Mouse (Mus musculus) T-helper 17 cell (primary cell): Measurements from ENCODE around the gene Rnf183.

Experiments
- in situ Hi-C, 2 experiments: fragments of 300-600 bp; cut with MboI, MseI; formaldehyde crosslinking; loops; 1 replicate in 1 of 2; 2 replicates in 1 of 2; pipeline ENCODE4 v1.15.1; 2025; ENCODE audit warnings: high pct_unique_total_duplicates in 2 of 2

The Rnf183 gene

DNA sequence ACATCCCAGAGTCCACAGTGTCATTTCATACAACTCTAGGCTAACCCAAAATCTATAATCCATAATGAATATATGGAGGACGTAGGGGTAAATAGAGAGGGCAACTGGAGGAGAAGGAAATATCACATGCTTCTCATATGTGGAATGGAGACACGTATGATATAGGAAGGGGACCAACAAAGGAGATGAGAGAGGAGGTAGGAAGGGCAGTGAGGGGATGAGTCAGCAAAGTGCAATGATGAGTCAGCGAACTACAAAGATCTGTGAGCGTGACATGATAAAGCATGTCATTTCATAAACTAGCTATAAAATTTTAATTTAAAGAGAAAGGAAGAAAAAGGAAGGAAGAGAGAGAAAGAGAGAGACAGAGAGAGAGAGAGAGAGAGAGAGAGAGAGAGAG, 3.5 kb downstream of the Rnf183 start:
- in situ Hi-C loops = no loop called here

DNA sequence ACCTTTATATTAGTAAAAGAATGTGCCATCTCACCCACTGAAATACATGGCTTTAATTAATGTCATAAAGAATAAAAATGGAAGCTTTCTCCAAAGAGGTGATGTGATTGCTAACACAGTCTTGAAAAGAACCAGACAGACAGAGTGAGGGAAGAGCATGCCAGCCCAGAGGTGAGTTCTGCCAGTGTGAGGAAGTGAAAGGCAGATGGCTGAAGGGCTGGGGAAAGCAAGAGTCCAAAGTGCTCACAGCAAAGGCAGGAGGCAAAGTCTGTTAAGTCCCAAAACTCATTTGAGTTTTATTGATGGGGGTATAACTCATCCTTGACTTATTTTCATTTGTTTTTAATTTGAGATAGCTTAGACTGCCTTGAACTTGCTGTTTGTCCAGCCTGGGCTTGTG, 4.4 kb downstream of the Rnf183 start:
- in situ Hi-C loops = no loop called here

DNA sequence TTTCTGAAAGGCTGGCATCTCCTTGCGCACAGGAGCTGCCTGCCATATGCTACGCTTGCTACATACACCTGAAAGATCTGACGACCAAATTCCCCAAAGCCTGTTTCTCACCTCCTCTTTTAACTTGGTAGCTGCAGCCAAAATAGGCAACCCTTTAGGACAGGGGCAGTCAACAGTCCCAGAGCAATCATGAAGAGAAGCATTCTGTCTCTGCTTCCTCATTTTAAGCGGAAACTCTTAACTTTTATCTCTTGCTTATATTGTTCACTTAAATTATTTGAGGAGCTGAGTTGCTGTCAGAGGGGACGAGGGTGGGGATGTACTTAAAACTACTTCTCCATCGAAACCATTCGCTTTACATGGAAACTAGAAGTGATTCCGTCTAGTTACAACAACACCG, 5.4 kb downstream of the Rnf183 start:
- in situ Hi-C loops = no loop called here

DNA sequence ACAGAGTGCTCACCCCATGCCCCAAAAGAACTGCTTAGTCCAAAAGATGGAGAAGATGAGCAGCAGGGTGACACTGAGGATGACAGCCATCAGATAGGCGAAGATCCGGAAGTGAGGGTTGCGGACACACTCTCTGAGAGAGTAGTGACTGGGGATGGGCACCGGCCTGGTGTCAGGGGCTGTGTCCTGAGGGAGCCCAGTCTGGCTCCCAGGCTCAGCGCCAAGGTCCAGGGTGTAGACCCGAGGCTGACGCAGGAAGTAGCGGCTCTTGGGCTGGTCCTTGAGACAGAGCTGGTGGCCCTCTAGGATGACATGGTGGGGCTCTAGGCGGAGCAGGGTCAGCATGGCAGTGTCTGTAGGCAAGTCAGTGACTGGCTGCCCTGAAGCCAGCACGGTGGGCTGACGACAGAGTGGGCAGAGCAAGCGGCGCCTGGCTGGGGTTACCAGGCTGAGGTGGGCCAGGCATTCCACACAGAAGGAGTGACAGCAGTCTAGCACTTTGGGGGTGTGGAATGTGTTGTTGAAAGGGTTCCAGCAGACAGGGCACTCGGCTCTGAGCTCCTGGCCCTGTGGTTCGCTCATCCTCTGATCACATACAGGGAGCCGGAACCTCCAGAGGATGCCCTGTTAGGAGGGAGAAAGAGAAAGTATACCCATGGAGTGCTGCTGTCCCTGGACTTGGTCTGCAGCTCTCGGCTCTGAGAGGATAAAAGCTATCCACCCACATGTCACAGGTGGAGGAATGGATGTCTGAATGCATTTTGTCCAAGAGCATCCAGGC, 6.9 kb downstream of the Rnf183 start:
- in situ Hi-C loops = no loop called here

DNA sequence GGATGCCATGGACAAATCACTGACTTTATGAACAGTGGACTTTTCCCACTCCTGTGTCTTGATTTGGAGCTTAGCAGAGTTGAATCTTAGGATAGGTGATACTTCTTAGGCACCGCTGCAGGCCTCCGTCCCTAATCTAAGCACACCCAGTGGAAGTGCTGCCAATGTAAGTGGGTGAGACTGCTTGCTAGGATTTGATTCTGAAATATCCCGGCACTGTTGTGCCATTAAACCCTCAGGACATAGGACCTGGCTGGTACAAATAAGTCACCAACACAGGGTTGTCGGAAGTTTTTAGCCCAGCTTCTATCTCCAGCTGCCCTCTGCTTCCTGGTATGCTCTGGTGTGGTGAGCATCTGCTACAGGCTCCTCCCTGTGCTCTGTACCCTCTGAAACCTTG, 9.2 kb downstream of the Rnf183 start:
- in situ Hi-C loops = no loop called here

DNA sequence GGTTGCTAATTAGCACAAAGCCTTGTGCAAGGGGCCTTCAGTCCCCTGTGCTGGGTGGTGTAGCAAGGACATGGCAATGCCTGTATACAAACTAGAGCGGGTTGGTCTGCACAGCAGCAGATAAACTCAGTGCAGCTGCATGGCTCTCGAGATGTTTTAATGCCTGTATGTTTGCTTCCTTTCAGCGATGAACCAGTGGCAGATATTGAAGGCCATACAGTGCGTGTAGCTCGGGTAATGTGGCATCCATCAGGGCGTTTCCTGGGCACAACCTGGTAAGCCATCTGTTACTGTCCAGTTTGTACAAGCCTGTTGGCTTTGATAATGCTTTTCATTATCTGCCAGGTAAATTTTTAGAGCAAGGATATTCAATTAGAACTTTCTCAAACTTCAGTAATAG, 16.0 kb downstream of the Rnf183 start:
- in situ Hi-C loops = no loop called here

DNA sequence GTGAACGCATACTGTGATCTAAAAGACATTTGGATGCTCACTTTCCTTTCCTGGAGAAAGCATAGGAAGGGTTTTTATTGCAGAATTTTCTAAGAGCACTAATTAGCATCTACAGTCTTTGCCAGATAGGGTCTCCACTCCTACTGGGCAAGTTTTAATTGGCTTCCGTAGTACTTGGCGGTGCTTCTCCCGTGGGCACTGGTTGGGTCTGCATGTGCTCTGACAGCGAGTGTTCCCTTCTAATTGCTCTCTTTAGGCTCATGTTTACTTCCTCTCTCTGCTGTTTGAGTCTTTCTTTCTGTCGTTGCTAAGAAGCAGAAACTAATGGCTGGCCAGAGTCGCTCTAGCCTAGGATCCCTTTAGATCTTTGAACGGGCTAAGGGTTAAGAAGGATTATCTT, 16.6 kb downstream of the Rnf183 start:
- in situ Hi-C loops = no loop called here

DNA sequence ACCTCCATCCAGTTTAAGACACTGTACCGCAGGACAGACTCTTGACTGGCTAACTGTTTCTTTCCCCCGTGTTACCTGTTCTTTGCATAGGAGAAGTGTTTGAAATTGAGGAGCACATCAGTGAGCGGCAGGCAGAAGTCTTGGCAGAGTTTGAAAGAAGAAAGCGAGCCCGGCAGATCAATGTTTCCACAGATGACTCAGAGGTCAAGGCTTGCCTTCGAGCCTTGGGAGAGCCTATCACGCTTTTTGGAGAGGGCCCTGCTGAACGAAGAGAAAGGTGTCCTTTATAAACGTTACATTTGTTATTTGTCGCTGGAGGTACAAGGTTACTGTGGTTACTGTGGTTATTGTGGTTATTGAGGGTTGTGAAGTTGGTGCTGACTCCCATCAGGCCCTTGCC, 23.4 kb downstream of the Rnf183 start:
- in situ Hi-C loops = no loop called here

DNA sequence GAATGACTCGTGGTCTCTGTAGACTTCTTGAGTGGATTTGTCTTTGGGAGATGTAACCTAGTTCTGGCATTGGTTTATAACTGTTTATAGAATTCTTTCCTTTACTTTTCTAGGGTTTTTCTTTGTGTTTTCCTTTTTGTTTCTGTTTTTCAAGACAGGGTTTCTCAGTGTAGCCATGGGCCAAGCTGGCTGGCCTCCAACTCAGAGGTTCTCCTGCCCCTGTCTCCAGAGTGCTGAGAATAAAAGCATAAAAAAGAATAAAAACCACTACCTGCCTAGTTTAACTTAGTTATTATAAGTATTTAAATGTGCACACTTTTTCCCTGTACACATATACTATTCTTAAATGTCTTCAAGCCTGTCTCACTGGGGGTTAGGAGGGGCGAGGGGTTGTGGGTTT, 24.7 kb downstream of the Rnf183 start:
- in situ Hi-C loops = no loop called here

DNA sequence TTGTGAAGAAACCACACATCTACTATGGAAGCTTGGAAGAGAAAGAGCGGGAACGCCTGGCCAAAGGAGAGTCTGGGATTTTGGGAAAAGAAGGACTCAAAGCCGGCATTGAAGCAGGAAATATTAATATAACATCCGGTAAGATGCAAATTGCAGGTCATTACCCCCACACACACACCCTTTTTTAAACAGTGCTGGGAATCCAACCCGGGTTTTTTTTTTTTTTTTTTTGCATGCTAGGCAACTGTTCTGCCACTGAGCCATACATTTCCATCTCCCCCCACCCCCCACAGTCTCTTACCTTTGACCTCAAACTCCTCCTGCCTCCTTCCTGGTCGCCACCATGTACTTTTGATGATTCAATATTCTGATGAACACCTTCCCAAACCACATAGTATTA, 25.4 kb downstream of the Rnf183 start:
- in situ Hi-C loops = loop anchor here in 1 of 2 experiments (5.0 kb wide), 1 partner anchor 47 kb away; the partner anchor contains the start of genes Fkbp15 and Slc31a1

DNA sequence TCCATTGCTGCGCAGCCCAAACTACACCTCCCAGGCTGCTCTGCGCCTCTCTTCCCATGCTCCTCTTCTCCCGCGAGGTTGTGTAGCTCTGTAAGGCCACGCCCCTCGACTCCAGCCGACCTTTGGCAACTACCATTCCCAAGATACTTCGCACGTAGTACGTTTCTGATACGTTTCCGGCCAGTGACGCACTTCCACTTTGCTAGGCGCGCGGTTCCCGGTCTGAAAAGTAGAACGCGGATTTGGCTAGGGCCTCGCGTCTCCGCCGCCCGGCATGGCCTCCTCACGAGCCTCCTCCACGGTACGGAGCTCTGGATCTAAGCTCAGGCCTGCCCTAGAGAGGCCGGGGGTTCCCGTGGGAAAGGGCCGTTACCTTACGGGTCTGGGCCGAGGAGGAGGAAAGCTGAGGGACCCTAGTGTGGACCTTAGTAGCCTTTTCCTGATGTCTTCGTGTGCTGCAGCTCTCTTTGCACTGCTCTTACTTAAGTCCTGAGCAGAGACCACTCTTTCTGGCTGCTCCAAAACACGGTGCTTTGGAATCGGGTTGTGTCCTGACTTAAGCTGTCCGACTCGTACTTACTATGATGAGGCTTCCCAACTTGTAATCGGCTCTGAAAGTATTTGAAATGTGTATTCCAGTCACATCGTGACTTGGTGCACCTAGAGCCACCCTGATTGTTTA, 26.3 kb downstream of the Rnf183 start, which contains the start of the genes Cdc26 and Prpf4:
Gene Cdc26, minus strand, starts transcription at position 42 of the 682 bp plus-strand sequence.
Gene Prpf4, plus strand, starts transcription at position 197 of the 682 bp plus-strand sequence.
- in situ Hi-C loops = loop anchor here in 1 of 2 experiments (5.0 kb wide), 1 partner anchor 46 kb away; the partner anchor contains the start of genes Fkbp15 and Slc31a1

DNA sequence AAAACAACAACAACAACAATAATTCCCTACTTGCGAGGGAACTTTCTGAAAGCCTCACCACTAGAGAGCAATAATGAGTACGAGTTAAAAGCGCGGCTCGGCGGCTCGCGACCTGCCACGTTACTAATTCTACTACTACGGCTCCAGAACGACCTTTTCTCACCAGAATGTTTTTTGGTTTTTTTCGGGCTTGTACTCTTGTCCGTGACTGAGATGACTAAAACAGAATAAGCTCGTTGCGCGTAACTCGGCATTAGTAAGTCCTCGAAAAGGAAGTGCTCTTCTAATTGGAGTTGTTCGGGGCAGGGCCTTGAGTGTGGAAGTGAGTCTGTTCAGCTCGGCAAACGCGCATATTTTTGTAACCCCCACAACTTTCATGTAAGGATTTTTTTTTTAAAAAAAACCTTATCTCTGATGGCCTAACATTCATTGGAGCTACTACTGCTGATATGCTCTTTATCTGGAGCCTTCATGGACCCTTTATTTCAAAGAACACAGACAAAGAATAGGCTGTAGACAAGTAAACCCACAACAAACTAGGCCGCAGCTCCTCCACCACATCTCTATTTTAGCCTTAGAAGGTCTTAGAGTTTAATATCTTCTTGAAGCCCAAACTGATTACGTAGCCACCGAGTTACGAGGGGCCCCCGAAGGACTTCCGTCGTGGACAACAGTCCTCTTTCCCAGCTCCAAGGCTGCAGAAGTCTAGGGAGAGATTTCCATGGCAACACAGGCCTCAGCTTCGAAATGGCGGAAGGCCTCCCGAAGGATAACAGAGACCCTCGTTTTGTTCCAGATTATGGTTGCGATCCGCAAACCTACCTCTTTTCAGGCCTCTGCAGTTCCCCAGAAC, 27.1 kb downstream of the Rnf183 start:
- in situ Hi-C loops = loop anchor here in 1 of 2 experiments (5.0 kb wide), 1 partner anchor 46 kb away; the partner anchor contains the start of genes Fkbp15 and Slc31a1

DNA sequence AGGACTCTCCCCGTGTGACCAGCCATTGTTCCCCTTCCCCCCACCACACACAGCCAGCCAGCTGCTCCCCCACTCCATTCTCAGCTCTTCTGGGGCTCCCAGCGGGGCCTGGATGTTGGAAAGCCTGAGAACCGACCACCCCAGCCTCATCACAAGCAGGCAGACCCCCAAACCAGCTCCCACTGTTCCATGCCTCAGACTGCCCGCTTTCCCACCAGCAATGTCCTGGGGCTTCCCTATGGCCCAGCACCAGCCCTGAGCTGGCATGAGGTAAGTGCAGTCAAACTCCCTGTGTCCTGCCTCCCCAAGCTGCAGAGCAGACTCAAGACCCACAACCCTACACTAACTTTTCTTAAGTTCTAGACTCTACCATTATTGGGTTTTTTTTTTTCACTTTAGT, 28.9 kb downstream of the Rnf183 start:
- in situ Hi-C loops = loop anchor here in 1 of 2 experiments (5.0 kb wide), 1 partner anchor 44 kb away; the partner anchor contains the start of genes Fkbp15 and Slc31a1

DNA sequence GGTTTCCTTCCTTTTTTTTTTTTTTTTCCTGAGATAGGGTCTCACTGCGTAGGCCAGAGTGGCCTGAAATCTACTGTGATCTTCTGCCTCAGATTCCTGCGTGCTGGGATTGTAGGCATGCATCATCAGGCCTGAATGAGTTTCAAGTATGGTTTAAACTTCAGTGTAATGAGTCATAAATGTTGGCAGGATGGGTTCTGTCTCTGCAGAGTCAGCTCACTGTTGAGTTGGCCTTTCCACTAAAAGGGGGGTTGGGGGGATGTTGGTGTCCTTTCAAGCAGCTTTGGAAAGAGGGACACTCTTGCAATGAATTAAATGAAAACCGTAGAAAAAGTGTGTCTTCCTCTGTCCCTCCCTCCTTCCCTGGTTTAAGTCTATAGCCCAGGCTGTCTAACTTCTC, 36.1 kb downstream of the Rnf183 start:
- in situ Hi-C loops = no loop called here

DNA sequence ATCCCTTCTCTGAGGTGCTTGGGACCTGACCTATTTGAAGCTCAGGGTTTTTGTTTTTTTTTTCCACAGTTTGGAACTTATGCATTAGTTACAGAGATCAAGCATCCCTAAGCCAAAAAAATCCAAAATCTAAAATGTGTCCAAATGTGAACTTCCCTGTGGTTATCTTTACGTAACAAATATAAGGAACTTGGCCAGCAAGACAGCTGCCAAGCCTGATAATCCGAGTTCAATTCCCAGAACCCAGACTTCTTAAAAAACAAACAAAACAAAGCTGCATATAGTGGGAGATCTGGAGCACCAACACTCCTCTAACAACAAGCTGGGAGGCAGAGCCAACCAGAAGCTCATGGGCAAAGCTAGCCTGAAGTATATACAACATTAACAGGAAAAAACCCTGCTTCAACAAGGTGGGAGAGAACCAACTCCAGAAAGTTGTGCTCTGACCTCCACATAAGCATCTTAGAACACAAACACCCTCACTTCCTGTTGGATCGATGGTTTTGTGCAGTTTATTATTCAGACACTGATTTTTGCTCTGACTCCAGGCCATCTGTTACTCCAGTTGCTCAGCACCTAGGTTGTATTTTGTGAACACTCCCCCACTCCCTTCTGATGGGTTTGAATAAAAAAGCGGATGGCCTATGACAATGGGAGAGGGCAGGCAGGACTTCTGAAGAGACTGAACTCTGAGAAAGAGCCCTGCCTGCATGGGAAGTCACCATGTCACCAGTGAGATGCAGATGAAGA, 37.3 kb downstream of the Rnf183 start:
- in situ Hi-C loops = no loop called here

DNA sequence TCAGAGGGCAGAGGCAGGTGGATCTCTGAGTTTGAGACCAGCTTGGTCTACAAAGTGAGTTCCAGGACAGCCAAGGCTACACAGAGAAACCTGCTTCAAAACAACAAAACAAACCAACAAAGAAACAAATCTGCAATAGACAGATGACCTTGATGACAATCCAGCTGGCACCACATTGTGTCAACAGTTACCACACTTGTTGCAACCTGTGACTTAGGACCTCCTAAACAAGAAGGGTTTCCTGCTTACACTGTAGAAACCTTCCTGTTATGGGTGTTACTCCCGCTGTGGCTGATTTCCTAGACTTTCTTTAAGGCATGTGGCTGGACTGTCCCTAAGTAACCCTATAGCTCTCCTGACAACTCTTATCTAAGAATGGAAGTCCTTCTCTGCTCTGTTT, 39.2 kb downstream of the Rnf183 start:
- in situ Hi-C loops = no loop called here

DNA sequence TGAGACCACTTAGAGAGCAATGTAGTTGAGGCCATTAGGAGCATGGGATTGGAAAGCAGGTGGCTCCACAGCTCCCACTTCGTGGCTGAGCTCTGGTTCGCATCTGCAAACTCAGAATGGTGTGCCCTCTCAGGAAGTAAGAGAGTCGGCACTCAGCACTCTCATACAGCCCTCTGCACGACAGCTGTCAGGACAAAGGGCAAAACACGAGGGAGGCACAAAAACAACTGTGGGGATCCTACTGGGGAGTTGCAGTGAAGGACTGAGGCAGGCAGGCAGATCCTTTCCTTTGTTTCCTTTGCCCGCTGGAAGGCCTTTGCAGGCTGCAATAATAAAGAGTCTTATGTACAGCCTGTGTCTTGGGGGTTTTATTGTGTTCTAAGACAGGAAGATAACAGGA, 41.6 kb downstream of the Rnf183 start:
- in situ Hi-C loops = loop anchor here in 1 of 2 experiments (5.0 kb wide), 1 partner anchor 46 kb away; no protein-coding TSS in a partner anchor

DNA sequence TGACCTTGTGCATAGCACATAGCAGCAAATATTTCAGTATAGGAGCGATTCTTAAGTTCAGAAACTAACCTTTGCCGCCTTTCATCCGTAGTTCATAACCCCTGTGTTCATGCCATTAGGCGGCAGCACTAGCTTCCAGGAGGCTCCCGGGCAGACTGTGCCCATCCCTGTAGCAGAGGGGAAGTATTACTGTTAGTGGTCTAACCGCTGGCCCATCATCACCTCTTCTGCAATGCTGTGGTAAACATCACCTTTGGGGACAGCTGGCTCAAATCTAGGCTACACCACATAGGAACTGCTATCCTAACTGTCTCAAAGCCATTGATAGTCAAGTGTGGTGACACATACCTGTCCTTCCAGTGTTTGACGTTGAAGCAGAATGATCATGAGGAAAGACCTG, 43.2 kb downstream of the Rnf183 start:
- in situ Hi-C loops = loop anchor here in 1 of 2 experiments (5.0 kb wide), 1 partner anchor 45 kb away; no protein-coding TSS in a partner anchor

DNA sequence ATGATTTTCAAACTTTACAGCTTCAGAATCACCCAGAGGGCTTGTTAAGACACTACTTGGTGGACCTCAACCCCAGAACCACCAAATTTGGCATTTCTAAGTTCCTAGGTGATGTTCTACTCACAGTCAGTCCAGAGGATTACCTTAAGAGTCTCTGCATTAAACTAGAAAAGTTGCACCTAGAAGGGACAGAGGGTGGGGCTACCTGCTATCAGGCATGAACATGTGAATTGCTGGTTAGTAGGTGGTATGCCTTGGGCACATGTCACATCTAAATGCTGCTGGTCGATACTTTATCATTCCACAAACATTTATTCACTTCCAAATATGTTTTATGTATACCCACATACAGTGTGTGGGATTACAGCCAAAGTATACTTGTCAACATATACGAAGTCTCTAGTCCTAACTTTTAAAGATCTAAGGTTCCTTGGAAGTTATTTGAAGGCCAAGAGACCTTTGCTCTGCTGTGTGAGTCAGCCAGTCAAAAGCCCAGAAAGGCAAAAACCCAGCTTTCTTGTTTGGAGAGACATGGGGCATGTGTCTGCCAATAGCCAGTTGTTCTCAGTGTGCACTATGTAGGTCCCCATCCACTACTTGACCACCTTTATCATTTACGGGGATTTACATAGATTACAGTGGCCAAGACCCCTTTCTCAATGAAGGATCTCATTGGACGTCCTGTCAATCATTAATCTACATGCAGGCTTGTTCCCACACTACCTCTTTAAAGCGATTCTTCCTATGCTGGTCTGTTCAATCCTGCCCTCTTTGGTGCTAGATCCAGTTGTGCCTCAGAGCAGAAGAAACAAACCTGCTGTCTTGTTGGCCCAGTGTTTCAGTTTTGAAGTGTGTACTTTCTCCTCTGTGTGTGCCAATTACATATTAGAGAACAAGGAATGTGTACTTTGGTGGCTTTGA, 45.2 kb downstream of the Rnf183 start:
- in situ Hi-C loops = loop anchor here in 1 of 2 experiments (5.0 kb wide), 1 partner anchor 43 kb away; no protein-coding TSS in a partner anchor

DNA sequence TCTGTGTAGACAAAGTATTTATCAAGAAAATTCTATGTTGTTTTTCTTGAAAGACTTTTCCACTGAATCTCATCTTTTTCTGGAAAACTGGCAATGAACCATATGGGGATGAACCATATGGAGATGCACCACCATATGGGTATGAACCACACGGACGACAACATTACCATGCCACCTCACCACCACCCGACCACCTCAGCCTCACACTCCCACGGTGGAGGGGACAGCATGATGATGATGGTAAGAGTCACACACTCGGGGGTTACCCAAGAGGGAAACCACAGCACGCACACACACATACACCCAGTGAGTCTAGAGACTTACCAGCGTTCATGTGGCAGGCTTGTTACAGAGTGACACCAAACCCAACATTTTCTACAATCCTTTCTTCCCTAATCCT, 49.6 kb downstream of the Rnf183 start:
- in situ Hi-C loops = no loop called here
